Mouse (Mus musculus): ENCODE measurements around the gene Elf1.

Gene Elf1

GRCm38 (mm10) chr14:79583526-79584245 lies 102.7 kb downstream of the Elf1 start:
- no peak for DNase-seq

- no peak for DNase-seq
Measured at GRCm38 (mm10) chr14:79586499-79587138, 105.6 kb downstream of the Elf1 start.

- DNase-seq, result peak; percentile 96 to 98
Measured at GRCm38 (mm10) chr14:79587139-79587851, 106.3 kb downstream of the Elf1 start, which contains the start of gene Sugt1. TSS of gene Sugt1 (plus strand) at chr14:79587691.

- no peak for DNase-seq
Measured at GRCm38 (mm10) chr14:79587852-79588229, 106.8 kb downstream of the Elf1 start.

- DNase-seq, result no peak
Measured at GRCm38 (mm10) chr14:79588534-79588951, 107.5 kb downstream of the Elf1 start.

GRCm38 (mm10) chr14:79589401-79589800 lies 108.4 kb downstream of the Elf1 start:
- DNase-seq, result no peak

GRCm38 (mm10) chr14:79590916-79591315 lies 109.9 kb downstream of the Elf1 start:
- no peak for DNase-seq

GRCm38 (mm10) chr14:79591611-79592010 lies 110.6 kb downstream of the Elf1 start:
- no peak for DNase-seq

- no peak for DNase-seq
Measured at GRCm38 (mm10) chr14:79594069-79594468, 113.1 kb downstream of the Elf1 start.

- no peak for DNase-seq
Measured at GRCm38 (mm10) chr14:79596602-79597001, 115.6 kb downstream of the Elf1 start.

GRCm38 (mm10) chr14:79605881-79606280 lies 124.9 kb downstream of the Elf1 start:
- DNase-seq, result no peak

- no peak for DNase-seq
Measured at GRCm38 (mm10) chr14:79606392-79606791, 125.4 kb downstream of the Elf1 start.

GRCm38 (mm10) chr14:79606867-79607266 lies 125.9 kb downstream of the Elf1 start:
- DNase-seq, result no peak

- DNase-seq, result no peak
Measured at GRCm38 (mm10) chr14:79607352-79607751, 126.4 kb downstream of the Elf1 start.

GRCm38 (mm10) chr14:79608286-79608685 lies 127.3 kb downstream of the Elf1 start:
- no peak for DNase-seq

GRCm38 (mm10) chr14:79617121-79617828 lies 136.3 kb downstream of the Elf1 start:
- DNase-seq, result no peak

GRCm38 (mm10) chr14:79619802-79620201 lies 138.8 kb downstream of the Elf1 start:
- DNase-seq, result no peak

- no peak for DNase-seq
Measured at GRCm38 (mm10) chr14:79621143-79621542, 140.1 kb downstream of the Elf1 start.

All from kidney, postnatal 4 days (tissue).